Mouse (Mus musculus): ENCODE results near the gene Uggt2. TPM values are rescaled to one million over a fixed set of nuclear protein-coding genes. Genes with fewer than 3 reads are reported as not detected.
"Not testable (repeated sequence)": the region's sequence is repeated elsewhere in the genome, so short reads cannot be mapped to it uniquely, and the experiment has no call there.

The Uggt2 gene
- polyA plus RNA-seq, 1 experiment from 2014 or later: 18.6 TPM

DNA sequence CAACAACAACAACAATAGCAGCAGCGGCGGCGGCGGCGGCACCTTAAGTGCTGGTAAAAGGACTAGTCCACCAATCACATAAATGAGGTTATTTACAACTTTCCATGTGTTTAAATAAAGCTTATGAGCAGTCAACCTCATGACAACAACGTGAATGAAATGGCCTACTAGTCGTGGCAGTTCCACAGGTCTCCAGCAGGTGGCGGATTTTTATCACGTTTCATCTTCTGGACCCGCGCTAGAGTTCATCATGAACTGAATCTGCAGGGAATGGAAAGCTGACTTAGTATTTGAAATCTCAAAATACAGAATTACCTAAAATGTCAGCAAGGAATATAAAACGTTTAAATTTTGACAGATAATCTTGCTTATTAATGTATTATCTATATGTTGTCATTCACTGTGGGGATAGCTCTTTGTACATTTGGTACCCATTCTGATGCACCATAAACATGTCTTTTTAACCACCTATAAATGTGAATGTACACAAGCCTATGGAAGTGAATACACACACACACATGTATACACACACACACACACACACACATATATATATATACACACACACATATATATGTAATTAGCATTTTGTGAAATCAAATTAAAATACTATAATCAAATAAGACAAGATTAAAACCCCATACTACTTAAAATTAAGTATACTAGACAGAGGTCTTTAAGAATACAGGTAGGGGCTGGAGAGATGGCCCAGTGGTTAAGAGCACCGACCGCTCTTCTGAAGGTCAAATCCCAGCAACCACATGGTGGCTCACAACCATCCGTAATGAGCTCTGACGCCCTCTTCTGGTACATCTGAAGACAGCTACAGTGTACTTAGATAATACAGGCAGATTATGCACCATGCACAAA is 112.3 kb downstream of the Uggt2 start:
- 46% methylated on average over 16 of the region's 16 CpGs for WGBS
- Histone ChIP-seq H3K4me3 (no peak overlapping the region), H3K9me3 (replicated peaks) (no peaks in the 10 kb centered on the region), H3K4me1 (no peaks in the 10 kb centered on the region), H3K27me3 (ENCODE audit: low read depth, poor library complexity, severe bottlenecking) (no peaks in the 10 kb centered on the region), H3K36me3 (peaks cover 34% of the 10 kb centered on the region), H3K27ac (no peak overlapping the region)
- peak; percentile 80 for DNase-seq (ENCODE audit: low spot score)

DNA sequence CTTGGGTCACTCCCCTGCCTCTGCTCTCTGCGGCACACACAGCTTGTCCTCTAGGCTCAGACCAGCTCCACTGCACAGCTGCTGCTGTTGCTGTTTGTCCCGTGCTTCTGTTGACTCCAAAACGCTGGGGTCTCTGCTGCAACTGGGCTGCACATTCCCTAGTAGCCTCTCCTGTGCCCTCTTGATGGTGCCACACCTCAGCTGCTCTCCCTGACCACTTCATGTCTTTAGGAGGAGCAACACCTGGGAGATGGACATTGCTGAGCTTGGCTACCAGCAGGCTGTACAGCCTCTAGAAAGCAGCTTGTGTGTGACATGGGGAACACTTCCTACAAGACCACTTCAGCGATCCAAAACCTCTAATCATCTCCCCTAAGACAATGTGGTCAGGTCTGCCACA is 115.1 kb downstream of the Uggt2 start:
- no peak overlapping the region for H3K4me3 ChIP-seq
- no peaks in the 10 kb centered on the region for H3K27me3 ChIP-seq (ENCODE audit: low read depth, poor library complexity, severe bottlenecking)
- H3K27ac ChIP-seq: no peak overlapping the region
- no peaks in the 10 kb centered on the region for H3K9me3 ChIP-seq (replicated peaks)
- peaks cover 52% of the 10 kb centered on the region for H3K36me3 ChIP-seq
- WGBS: 87% methylated on average over 4 of the region's 4 CpGs
- DNase-seq (ENCODE audit: low spot score): no peak
- H3K4me1 ChIP-seq: no peaks in the 10 kb centered on the region

DNA sequence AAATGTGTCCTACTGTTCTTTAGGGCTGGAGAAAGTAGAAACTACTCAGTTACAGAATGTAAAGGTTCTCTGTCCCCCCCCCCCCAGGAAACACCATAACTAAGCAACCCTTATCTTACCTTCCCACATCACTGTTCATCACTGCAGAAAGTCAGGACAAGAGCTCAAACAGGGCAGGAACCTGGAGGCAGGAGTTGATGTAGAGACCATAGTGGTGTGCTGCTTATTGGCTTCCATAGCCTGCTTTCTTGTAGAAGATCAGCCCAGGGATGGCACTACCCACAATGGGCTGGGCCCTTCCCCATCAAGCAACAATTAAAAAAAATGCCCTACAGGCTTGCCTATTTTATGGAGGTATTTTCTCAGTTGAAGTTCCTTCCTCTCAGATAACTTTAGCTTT is 115.8 kb downstream of the Uggt2 start:
- Histone ChIP-seq H3K27ac (no peak overlapping the region), H3K9me3 (replicated peaks) (no peaks in the 10 kb centered on the region), H3K4me3 (no peak overlapping the region), H3K4me1 (no peaks in the 10 kb centered on the region), H3K27me3 (ENCODE audit: low read depth, poor library complexity, severe bottlenecking) (no peaks in the 10 kb centered on the region), H3K36me3 (peaks cover 54% of the 10 kb centered on the region)
- no peak for DNase-seq (ENCODE audit: low spot score)

DNA sequence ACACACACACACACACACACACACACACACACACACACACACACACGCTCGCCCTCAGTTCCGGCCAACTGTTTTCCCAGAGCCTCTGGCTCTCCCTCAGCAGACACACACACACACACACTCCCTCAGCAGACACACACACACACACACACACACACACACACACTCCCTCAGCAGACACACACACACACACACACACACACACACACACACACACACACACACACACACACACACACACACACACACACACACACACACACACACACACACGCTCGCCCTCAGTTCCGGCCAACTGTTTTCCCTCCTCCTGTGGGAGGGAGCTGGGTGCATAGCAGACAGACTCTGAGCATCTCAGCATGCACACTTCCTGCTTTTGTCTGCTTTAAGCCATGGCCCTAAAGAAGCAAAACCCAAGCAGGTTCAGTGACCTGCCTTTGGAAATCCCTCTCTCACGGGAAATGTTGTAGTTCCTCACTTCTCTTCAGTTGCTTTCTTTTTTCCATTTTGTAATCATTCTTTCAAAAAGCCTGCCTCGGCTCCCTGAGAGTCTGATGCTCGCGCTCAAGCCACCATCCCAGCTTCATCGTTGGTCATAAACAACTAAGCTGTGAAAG is 116.7 kb downstream of the Uggt2 start:
- DNase-seq (ENCODE audit: low spot score); H3K27me3 ChIP-seq (ENCODE audit: low read depth, poor library complexity, severe bottlenecking); H3K9me3 ChIP-seq (replicated peaks); H3K4me1 ChIP-seq; H3K4me3 ChIP-seq; H3K27ac ChIP-seq: not testable (repeated sequence)
- WGBS: 81% methylated on average over 8 of the region's 11 CpGs
- H3K36me3 ChIP-seq: peaks cover 60% of the 10 kb centered on the region

DNA sequence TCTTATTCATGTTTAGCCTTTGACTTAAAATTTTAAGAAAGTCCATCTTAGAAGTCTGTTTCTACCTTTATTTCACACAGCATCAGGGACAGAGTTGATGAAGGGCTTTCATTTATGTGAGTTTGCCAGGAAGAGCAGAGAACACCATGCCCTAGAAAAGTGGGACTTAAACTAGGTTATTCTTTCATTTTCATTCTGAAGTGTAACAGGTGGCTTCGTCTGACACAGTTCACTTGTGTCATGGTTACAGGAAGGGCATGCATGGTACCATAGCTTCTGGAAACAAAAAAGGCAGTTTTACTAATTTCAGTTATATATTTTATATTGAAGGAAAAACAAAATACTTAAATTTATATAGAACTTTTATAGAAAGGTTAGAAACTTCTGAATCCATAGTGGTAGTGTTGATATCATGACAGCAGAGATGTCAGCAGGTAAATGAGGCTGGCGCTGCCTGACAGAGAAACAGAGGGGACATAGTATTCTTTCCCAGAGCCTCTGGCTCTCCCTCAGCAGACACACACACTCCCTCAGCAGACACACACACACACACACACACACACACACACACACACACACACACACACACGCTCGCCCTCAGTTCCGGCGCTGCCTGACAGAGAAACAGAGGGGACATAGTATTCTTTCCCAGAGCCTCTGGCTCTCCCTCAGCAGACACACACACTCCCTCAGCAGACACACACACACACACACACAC is 117.4 kb downstream of the Uggt2 start:
- WGBS: 94% methylated on average over 6 of the region's 6 CpGs
- not testable (repeated sequence) for DNase-seq (ENCODE audit: low spot score); H3K9me3 ChIP-seq (replicated peaks); H3K27ac ChIP-seq; H3K27me3 ChIP-seq (ENCODE audit: low read depth, poor library complexity, severe bottlenecking); H3K4me3 ChIP-seq; H3K4me1 ChIP-seq
- peaks cover 67% of the 10 kb centered on the region for H3K36me3 ChIP-seq

DNA sequence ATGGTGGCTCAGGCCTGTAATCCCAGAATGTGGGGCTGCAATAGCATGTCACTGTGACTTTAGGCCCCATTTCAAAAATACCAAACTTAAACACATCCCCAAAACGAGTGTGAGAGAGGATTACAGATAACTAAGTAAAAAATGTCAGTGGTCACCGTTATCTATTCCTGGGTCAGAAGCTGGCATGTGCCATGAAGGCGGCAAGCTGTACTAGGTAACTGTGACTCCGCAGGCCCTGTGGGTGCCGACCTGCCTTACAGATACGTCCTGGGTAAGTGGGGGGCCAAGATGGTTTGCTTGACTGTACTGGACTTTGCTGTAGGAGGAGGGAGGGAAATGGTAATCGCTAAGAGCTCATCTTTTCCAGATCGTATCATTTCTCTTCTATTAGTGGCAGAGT is 118.3 kb downstream of the Uggt2 start:
- Histone ChIP-seq H3K4me1 (no peaks in the 10 kb centered on the region), H3K27me3 (ENCODE audit: low read depth, poor library complexity, severe bottlenecking) (no peaks in the 10 kb centered on the region), H3K36me3 (peaks cover 76% of the 10 kb centered on the region), H3K4me3 (no peak overlapping the region), H3K9me3 (replicated peaks) (no peaks in the 10 kb centered on the region), H3K27ac (no peak overlapping the region)
- DNase-seq (ENCODE audit: low spot score): no peak
- 93% methylated on average over 8 of the region's 8 CpGs for WGBS

DNA sequence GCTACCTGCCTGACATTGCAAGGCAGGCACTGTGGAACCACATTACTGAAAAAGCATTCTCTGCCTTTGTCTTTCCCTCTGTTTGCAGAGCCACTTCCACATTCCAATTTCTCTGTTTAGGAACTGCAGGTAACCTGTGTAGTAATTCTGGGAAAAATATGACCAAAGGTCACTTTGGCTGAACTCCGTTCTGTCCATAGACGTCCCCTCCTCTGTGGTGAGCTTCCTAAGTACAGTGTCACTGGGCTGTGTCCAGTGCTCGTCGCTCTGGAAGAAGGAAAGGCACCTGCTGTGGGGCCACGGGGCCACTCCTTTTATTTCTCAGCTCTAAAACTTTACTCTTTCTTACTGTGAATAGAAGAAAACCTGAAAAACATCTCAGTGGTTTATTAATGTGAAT is 118.9 kb downstream of the Uggt2 start:
- Histone ChIP-seq H3K27me3 (ENCODE audit: low read depth, poor library complexity, severe bottlenecking) (no peaks in the 10 kb centered on the region), H3K27ac (no peak overlapping the region), H3K4me1 (no peaks in the 10 kb centered on the region), H3K4me3 (no peak overlapping the region), H3K36me3 (peaks cover 81% of the 10 kb centered on the region), H3K9me3 (replicated peaks) (no peaks in the 10 kb centered on the region)
- DNase-seq (ENCODE audit: low spot score): no peak
- WGBS: 86% methylated on average over 5 of the region's 5 CpGs

DNA sequence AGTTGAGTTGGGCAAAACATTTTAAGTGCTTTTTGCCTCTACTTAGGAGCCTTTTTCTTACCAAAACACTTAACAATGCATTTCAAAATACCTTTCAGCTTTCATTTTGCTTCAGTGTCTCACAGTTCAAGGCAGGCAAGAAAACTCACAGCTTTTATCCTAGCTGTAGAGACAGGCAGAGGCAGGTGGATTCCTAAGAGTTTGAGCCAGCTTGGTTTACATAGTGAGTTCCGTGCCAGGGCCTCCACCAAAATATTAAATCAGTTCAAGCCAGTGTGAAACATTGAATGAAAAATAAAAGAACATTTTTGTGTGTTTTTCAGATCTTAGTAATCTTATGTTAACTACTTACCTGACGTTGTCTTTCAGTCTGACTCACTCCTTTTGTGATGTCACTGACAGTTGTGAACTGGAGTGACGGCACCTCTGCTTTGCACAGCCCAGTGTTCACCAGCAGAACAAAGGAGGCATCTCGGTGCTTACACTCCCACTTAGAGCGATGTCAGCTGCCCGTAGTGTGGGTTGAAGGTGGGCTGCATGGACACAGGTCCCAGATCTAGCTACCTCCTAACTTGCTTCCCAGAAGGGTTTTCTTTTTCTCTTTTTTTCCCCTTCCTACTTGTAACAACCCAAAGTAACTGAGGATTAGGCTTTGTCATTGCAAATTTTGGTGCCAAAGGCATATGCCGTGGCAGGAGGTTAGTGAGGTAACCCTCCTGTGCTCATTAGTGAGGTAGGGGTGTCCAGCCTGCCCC is 119.5 kb downstream of the Uggt2 start:
- no peak overlapping the region for H3K27ac ChIP-seq
- H3K4me1 ChIP-seq: no peaks in the 10 kb centered on the region
- no peak overlapping the region for H3K4me3 ChIP-seq
- H3K36me3 ChIP-seq: peaks cover 82% of the 10 kb centered on the region
- WGBS: 86% methylated on average over 7 of the region's 7 CpGs
- DNase-seq (ENCODE audit: low spot score): no peak
- H3K27me3 ChIP-seq (ENCODE audit: low read depth, poor library complexity, severe bottlenecking): no peaks in the 10 kb centered on the region
- no peaks in the 10 kb centered on the region for H3K9me3 ChIP-seq (replicated peaks)

DNA sequence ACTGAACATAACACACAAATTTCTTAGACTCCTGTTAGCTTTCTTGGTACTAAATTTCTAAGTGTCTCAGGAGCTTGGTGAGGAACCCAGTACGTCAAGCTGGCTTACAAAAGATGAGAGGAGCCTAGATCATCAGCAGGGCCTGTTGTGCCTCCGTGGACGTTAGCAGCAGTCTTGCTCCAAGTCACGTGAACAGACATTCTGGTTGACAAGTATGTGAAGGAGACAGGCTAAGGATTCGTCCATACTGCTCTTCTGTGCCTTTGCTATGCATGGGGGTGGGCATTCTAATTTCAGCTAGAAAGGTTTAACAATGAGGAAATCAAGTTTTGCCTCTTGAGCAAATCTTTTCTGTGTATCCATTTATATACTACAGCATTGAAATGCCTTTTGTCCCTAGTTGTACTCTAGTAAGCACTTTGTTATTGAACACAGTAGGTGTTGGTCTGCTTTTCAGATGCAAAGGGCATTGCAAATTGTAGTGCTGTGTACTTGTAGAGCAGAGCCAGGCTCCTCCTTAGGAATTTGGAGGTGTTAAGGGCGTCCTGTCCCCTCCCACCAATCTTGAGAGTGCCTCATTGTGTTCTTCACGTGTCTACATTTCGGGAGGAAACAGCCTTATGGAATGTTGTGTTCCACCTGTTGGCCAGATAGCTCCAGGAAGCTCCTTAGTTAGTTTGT is 122.0 kb downstream of the Uggt2 start:
- no peak overlapping the region for H3K4me3 ChIP-seq
- no peak overlapping the region for H3K27ac ChIP-seq
- H3K9me3 ChIP-seq (replicated peaks): no peaks in the 10 kb centered on the region
- no peak for DNase-seq (ENCODE audit: low spot score)
- no peaks in the 10 kb centered on the region for H3K4me1 ChIP-seq
- H3K36me3 ChIP-seq: peaks cover 85% of the 10 kb centered on the region
- H3K27me3 ChIP-seq (ENCODE audit: low read depth, poor library complexity, severe bottlenecking): no peaks in the 10 kb centered on the region
- WGBS: 74% methylated on average over 8 of the region's 8 CpGs

DNA sequence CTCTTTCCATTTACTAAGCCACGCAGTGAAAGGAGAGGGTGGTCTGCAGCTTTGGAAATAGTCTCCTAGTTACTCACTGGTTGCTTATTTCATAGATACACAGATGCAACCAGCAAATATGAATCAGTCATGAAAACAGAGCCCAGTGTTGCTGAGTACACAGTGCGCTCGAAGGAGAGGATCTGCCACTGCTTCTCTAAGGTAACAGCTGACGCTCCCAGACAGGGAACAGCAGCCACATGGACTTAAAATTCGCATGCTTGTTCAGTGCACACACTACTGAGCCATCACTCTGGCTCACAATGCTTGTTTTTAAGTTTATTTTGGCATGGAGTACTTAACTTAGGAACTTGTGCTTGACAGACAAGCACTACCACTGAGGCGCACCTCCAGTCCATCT is 127.0 kb downstream of the Uggt2 start:
- Histone ChIP-seq H3K9me3 (replicated peaks) (no peaks in the 10 kb centered on the region), H3K36me3 (peaks cover 99% of the 10 kb centered on the region), H3K27ac (no peak overlapping the region), H3K4me3 (no peak overlapping the region), H3K4me1 (no peaks in the 10 kb centered on the region), H3K27me3 (ENCODE audit: low read depth, poor library complexity, severe bottlenecking) (no peaks in the 10 kb centered on the region)
- WGBS: 92% methylated on average over 6 of the region's 6 CpGs
- peak; percentile 10 for DNase-seq (ENCODE audit: low spot score)

DNA sequence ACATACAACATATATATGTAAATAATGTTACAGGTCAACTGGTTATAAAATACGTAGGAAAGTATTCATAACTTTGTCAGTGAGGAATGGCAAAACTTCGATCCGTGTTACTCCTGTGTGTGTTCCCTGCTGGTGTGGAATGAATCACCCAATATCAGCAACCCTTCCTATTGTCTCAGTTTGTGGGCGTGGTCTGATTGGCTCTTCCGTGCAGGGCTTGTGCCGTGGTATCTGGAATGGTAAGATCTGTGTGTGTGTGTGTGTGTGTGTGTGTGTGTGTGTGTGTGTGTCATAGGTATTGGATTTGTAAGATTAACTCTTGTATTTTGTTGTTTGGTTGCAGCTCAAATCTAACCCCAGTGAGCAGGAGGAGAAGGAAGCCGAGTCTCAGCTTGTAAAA is 131.6 kb downstream of the Uggt2 start:
- DNase-seq (ENCODE audit: low spot score): no peak
- 91% methylated on average over 7 of the region's 7 CpGs for WGBS
- Histone ChIP-seq H3K9me3 (replicated peaks) (no peaks in the 10 kb centered on the region), H3K27me3 (ENCODE audit: low read depth, poor library complexity, severe bottlenecking) (no peaks in the 10 kb centered on the region), H3K36me3 (peaks cover 60% of the 10 kb centered on the region), H3K4me3 (no peak overlapping the region), H3K4me1 (no peaks in the 10 kb centered on the region), H3K27ac (no peak overlapping the region)

DNA sequence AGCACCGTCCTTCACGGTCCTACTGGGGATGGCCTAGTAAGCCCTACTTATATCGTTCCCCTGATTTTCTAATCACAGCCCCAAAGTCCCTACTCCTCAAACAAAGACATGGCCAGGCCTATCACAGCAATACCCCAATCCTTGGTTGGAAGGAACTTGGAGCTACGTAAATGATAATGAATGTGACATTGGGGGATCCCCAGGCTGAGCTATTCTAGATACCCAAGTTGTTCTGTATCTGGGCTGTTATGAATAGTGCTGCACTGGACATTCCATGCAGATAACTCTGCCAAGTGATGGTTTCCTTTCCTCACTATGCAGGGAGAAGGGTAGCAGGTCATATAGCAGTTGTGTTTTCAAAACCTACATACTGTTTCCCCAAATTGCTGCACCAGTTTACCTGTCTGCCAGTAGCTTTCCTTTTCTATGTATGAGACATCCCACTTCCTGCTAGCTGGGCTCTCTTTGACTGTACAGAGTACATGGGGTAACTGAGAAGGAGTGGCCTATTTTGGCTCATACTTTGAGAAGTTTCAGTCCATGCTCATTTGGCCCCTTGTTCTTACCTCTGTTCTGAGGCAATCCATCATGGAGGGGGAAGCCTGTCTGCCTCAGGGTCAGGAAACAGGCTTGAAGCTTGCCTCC is 133.8 kb downstream of the Uggt2 start:
- H3K27me3 ChIP-seq (ENCODE audit: low read depth, poor library complexity, severe bottlenecking): no peaks in the 10 kb centered on the region
- no peaks in the 10 kb centered on the region for H3K9me3 ChIP-seq (replicated peaks)
- H3K4me1 ChIP-seq: no peaks in the 10 kb centered on the region
- no peak overlapping the region for H3K4me3 ChIP-seq
- H3K27ac ChIP-seq: no peak overlapping the region
- no peak for DNase-seq (ENCODE audit: low spot score)
- peaks cover 60% of the 10 kb centered on the region for H3K36me3 ChIP-seq
- WGBS: 94% methylated on average over 4 of the region's 4 CpGs

Measured in limb, embryonic 10.5 days (tissue).